Mouse (Mus musculus) forebrain, embryonic 16.5 days (tissue): ENCODE data around the gene Sept8. TPM values are rescaled to one million over a fixed set of nuclear protein-coding genes. Genes with fewer than 3 reads are reported as not detected.
A peak's percentile ranks its signal among the peaks of the same experiment; 100 is the strongest.

Source experiments
- ATAC-seq: fragments of 200-750 bp; cut with Nextera tagmentation; 2 replicates; pipeline ENCODE4 v1.8.0; 2017; ENCODE audit warnings: mild to moderate bottlenecking, moderate library complexity
- H3K27ac ChIP-seq: fragments of 300-500 bp; sonication (generic); 2 replicates; pipeline ENCODE4 v1.5.1; 2014; ENCODE audit warnings: low read length, control low read depth
- H3K27me3 ChIP-seq: fragments of 300-500 bp; sonication (generic); replicated peaks from 2 replicates; pipeline ENCODE4 v1.6.1; 2014; ENCODE audit warnings: low read length; ENCODE audit not compliant: control insufficient read depth, insufficient read depth
- H3K36me3 ChIP-seq: fragments of 300-500 bp; sonication (generic); 2 replicates; pipeline ENCODE4 v1.6.1; 2014; ENCODE audit not compliant: control insufficient read depth, insufficient read depth
- H3K4me1 ChIP-seq: fragments of 300-500 bp; sonication (generic); replicated peaks from 2 replicates; pipeline ENCODE4 v1.6.1; 2014; ENCODE audit warnings: low read length; ENCODE audit not compliant: control insufficient read depth, insufficient read depth
- H3K4me2 ChIP-seq: fragments of 300-500 bp; sonication (generic); 2 replicates; pipeline ENCODE4 v1.6.1; 2014; ENCODE audit warnings: mild to moderate bottlenecking, low read length, control low read depth
- H3K4me3 ChIP-seq: fragments of 300-500 bp; sonication (generic); replicated peaks from 2 replicates; pipeline ENCODE4 v1.5.1; 2014; ENCODE audit warnings: mild to moderate bottlenecking, low read length, control low read depth
- H3K9ac ChIP-seq: fragments of 300-500 bp; sonication (generic); replicated peaks from 2 replicates; pipeline ENCODE4 v1.6.1; 2014; ENCODE audit warnings: low read depth, low read length, control low read depth
- H3K9me3 ChIP-seq: fragments of 300-500 bp; sonication (generic); 2 replicates; pipeline ENCODE4 v1.6.1; 2016; ENCODE audit warnings: low read length; ENCODE audit not compliant: control insufficient read depth
- WGBS: fragments of 180-500 bp; shearing (Covaris S2); extraction: QIAGEN DNeasy Blood & Tissue Kit; methylation state at CpG from one replicate; pipeline ENCODE4 v1.1.7; 2014; 5-methylcytosine and 5-hydroxymethylcytosine counted together
- polyA plus RNA-seq: library from polyadenylated mRNA; unstranded; fragments of >200 nt; fragmentation: Nextera tagmentation; extraction: Ambion mirVana; gene quantifications from 2 replicates; pipeline ENCODE4 v1.2.1, GENCODE M21; 2015

Sept8 gene
- polyA plus RNA-seq, 1 experiment from 2014 or later, result 23.3 TPM

DNA sequence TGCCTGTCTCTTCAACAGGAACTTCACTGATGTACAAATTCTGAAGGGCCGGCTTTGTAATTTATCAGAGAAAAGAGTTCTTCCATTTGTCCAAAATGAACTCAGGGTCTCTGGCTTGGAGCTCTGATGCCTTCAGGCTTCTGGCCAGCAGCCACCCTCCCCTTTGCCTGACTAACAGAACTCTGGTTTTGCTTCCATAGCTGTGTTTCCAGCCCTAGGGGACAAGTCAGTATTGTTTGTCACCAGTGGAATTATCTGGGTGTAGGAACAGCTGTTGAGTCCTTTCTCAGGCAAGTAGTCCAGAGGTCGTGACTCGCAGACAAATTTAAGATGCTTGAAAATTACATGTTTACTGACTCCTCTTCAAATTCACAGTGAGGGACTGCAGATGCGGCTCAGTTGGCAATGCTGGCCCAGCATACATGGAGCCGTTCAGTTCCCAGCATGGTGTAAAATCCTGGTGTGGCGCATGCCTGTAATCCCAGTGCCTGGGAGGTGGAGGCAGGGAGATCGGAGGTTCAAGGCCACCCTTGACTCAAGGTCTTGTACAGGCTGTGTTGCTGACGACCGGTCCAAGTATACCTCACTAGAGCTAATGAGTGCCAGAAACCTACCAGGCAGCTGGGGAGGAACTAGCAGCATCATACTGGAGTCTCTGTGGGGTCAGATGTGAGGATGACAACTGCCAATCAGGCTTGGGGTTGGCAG is 11.8 kb upstream of the Sept8 start:
- Histone ChIP-seq H3K36me3 (no peaks in the 10 kb centered on the region), H3K9me3 (no peaks in the 10 kb centered on the region), H3K9ac (no peak overlapping the region), H3K27ac (no peak overlapping the region), H3K4me3 (no peak overlapping the region), H3K4me1 (peaks cover 8% of the 10 kb centered on the region; the same call in 1 of the 2 replicates), H3K27me3 (no peaks in the 10 kb centered on the region), H3K4me2 (no peak overlapping the region)
- no peak for ATAC-seq
- 84% methylated on average over 9 of the region's 9 CpGs for WGBS

DNA sequence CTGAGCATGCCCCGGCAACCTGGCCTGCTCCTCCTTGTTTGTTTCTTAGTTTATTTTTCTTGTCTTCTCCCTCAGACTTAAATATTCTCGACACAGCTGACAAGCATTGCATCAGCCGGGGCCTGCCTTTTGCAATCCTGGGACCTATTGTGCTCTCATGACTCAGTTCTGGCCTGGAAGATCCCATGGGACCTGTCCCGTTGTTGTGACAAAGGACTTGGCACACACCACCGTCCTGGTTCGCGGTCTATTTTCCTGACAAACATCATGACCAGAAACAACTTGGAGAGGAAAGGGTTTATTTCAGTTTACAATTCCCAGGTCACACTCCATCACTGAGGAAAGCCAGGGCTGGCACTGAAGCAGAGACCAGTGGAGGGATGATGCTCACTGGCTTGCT is 10.9 kb upstream of the Sept8 start:
- Histone ChIP-seq H3K36me3 (no peaks in the 10 kb centered on the region), H3K9me3 (no peaks in the 10 kb centered on the region), H3K4me2 (no peak overlapping the region), H3K27ac (no peak overlapping the region), H3K27me3 (no peaks in the 10 kb centered on the region), H3K9ac (no peak overlapping the region), H3K4me3 (no peak overlapping the region), H3K4me1 (peaks cover 8% of the 10 kb centered on the region; the same call in 1 of the 2 replicates)
- no peak for ATAC-seq
- WGBS, result 61% methylated on average over 7 of the region's 7 CpGs

DNA sequence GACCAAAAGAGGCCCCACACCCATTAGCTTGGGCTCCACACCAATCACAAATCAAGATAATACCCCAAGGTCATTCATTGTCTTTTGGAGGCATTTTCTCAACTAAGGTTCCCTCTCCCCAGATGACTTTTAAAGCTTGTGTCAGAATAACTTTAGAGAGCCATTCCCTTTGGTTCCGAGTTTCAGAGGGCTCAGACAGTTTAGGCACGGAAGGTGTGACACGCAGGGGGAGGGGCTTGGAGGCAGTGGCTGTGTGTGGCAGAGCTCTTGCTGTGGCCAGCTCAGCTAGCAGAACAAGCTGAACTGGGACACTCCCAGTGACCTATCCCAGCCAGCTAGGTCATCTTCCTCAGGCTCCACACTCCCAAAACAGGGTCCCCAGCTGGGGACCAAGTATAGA is 10.5 kb upstream of the Sept8 start:
- H3K27me3 ChIP-seq, result no peaks in the 10 kb centered on the region
- no peak overlapping the region for H3K4me2 ChIP-seq
- peaks cover 8% of the 10 kb centered on the region; the same call in 1 of the 2 replicates for H3K4me1 ChIP-seq
- H3K9ac ChIP-seq, result no peak overlapping the region
- WGBS, result 63% methylated on average over 3 of the region's 3 CpGs
- ATAC-seq, result no peak
- H3K27ac ChIP-seq, result no peak overlapping the region
- no peak overlapping the region for H3K4me3 ChIP-seq
- no peaks in the 10 kb centered on the region for H3K9me3 ChIP-seq
- no peaks in the 10 kb centered on the region for H3K36me3 ChIP-seq

DNA sequence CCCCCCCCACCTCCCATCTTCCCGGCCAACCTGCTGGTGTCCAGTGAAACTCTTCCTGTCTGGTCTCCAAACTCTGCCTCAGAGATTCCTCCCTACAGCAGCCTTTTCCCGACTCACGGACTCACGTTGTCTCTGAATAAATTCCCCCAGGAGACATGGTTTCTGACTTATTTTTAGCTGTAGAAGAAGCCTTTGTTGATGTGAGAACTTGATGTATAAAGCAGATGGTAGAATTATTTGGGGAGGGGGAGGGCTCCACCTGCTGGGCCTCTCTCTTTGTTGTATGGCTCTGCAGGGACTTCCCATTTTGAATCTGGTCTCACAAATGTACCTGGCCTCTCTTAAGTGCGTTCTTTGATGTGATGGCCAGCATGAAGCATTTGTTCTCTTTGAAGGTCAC is 8.7 kb upstream of the Sept8 start:
- Histone ChIP-seq H3K36me3 (no peaks in the 10 kb centered on the region), H3K27me3 (no peaks in the 10 kb centered on the region), H3K4me2 (no peak overlapping the region), H3K4me1 (0 out of 2 replicates have a peak, but pooled peaks cover 5% of the 10 kb centered on the region), H3K9me3 (no peaks in the 10 kb centered on the region), H3K4me3 (no peak overlapping the region), H3K9ac (no peak overlapping the region), H3K27ac (no peak overlapping the region)
- 46% methylated on average over 5 of the region's 5 CpGs for WGBS
- no peak for ATAC-seq

DNA sequence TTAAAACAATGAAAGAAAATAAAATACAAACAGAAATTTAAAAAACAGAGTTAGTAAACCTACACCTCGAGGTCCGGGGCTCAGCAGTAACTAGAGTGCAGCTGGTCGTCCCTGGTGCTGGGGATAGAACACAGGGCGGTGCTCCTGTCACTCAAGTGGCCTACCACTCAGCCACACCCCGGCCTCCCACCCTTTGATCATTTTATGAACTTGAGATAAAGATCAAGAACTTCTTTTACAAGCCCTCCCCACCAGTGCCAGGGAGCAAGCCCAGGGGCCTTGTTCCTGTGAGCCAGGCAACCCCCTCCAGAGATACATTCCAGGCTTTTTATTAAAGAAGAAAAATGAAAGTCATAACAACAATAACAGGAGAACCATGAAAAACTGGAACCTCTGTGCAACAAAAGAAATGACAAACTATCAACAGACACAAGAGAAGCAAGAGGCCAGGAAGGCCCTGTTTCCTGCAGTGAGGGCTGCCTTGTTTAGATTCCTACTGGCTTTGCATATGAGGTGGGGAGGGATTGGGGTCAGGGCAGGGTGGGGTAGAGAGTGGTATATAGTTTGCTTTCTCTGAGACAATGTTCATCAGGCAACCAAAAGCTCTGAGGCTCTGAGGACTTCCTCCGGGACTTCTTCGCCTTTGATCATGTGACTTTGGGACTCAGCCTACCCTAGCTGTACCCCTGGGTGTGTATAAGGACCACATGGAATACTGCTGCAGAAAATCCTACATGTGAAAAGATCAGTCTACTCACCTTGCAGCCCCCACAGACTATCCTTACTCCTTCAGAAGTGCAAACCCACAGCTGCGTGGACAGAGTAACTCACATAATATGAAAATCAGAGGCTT is 2.1 kb upstream of the Sept8 start:
- Histone ChIP-seq H3K4me3 (no peak overlapping the region), H3K9me3 (no peaks in the 10 kb centered on the region), H3K4me2 (no peak overlapping the region), H3K27me3 (no peaks in the 10 kb centered on the region), H3K9ac (no peak overlapping the region), H3K36me3 (no peaks in the 10 kb centered on the region), H3K4me1 (peaks cover 18% of the 10 kb centered on the region), H3K27ac (no peak overlapping the region)
- ATAC-seq, result no peak
- WGBS, result 70% methylated on average over 8 of the region's 8 CpGs

DNA sequence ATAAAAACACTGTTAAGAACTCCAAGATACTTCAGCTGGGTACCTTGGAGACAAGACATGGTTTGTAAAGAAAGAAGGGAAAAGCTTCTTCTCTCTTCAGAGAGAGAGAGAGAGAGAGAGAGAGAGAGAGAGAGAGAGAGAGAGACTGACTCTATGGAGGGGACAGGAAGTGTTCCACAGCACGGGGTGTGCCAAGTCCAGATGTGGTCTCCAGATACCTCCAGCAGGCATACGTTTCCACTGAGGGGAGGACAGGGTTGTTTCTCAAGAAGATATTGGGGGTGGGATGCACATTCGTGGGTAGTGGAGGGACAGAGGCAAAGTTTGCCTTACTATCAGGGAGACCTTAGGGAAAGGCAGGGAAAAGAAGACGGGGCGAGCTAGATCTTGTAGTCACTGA is 298 bp upstream of the Sept8 start:
- H3K4me1 ChIP-seq, result peaks cover 28% of the 10 kb centered on the region
- no peak overlapping the region for H3K9ac ChIP-seq
- H3K4me3 ChIP-seq, result no peak overlapping the region
- H3K9me3 ChIP-seq, result no peaks in the 10 kb centered on the region
- no peak overlapping the region for H3K27ac ChIP-seq
- no peaks in the 10 kb centered on the region for H3K36me3 ChIP-seq
- H3K4me2 ChIP-seq, result no peak overlapping the region
- ATAC-seq, result no peak
- 64% methylated on average over 5 of the region's 5 CpGs for WGBS
- H3K27me3 ChIP-seq, result no peaks in the 10 kb centered on the region

DNA sequence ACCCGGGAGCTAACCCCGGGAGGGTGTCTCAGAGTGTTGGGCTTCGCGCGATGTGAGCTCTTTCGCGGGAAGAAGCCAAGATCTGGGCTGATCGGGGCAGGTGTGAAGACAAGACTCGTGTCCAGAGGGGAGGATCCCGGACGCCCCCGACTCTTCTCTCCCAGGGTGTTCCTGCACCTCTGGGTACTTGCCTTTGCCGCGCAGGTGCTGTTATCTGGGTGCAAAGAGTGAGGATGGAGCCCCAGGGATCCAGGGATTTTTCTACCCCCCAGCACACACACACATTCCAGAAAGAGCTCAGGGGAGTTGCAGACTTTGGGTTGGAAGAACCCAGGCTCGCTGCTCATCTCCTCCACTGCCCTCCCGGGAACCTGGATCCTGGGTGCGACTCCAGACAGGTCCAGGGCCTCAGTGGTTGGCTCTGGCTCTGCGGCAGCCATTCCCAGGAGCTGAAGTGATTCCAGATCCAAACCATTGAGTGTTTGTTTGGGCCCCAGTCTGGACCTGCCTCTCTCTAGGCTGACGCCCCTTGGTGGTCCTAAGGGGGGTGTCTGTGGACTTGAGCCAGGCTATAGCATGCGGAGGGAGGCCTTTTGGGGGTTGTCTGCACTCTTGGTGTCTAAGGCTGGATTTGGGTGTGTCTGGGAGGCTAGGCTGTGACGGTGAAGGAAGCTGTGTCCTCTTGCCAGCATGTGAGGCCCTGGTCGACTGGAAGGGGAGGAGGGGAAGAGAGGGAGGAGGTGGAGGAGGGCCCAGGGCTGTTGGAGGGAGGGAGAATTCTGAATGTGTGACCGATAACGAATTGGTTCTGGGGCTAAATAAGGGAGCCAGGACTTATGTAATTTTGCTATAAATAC is 1.3 kb downstream of the Sept8 start:
- Histone ChIP-seq H3K4me3 (peak overlapping the region; percentile 78), H3K4me2 (peak overlapping the region; percentile 67), H3K4me1 (peaks cover 28% of the 10 kb centered on the region), H3K27ac (peak overlapping the region; percentile 52), H3K27me3 (no peaks in the 10 kb centered on the region), H3K9ac (peak overlapping the region; percentile 80), H3K36me3 (no peaks in the 10 kb centered on the region), H3K9me3 (no peaks in the 10 kb centered on the region)
- under 1% methylated on average over 24 of the region's 24 CpGs for WGBS
- peak; percentile 27 for ATAC-seq

DNA sequence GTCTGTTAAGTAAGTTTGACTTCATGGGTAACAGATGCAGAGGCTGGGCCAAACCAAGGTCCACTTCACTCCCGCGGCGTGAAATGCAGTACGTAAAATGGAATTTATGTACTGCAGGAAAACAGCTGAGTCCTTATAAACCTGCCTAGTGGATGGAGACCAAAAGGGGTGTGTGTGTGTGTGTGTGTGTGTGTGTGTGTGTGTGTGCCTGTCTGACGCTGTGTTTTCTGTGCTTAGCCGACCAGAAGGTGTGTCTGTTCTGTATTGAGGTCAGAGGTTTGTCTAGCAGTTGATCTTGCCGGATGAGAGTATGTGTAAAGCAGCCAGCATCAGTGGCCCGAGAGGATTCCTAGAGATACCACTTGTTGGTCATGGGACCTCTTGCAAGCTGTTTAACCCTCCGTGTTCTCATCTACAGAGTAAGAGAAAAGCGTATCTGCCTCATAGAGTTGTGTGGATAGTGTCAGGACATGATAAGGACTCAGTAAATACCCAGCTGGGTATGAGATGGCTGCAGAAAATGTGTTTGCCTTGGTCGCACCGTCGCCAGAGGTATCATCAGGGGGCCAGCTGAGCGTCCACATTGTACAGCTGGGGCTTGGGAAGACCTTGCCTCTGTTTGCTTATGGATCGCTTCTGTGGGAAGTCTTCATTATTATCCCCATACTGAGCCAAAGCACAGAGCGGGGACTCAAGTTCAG is 2.2 kb downstream of the Sept8 start:
- H3K4me3 ChIP-seq, result peak overlapping the region; percentile 78
- H3K4me1 ChIP-seq, result peaks cover 28% of the 10 kb centered on the region
- H3K9me3 ChIP-seq, result no peaks in the 10 kb centered on the region
- no peaks in the 10 kb centered on the region for H3K27me3 ChIP-seq
- no peak overlapping the region for H3K27ac ChIP-seq
- no peak for ATAC-seq
- 48% methylated on average over 16 of the region's 16 CpGs for WGBS
- 0 out of 2 replicates have a peak overlapping the region, but pooled peaks have one; percentile 80 for H3K9ac ChIP-seq
- peak overlapping the region; percentile 67 for H3K4me2 ChIP-seq
- no peaks in the 10 kb centered on the region for H3K36me3 ChIP-seq
